Mouse (Mus musculus) spleen, embryonic (tissue): ENCODE measurements around the gene Rplp2.

Experiments used
- CTCF ChIA-PET: fragments of 350-600 bp; sonication (Branson Sonifier 250); formaldehyde crosslinking; loops from one replicate; lab custom pipeline; 2022; lab: Charles Lee

The Rplp2 gene

DNA sequence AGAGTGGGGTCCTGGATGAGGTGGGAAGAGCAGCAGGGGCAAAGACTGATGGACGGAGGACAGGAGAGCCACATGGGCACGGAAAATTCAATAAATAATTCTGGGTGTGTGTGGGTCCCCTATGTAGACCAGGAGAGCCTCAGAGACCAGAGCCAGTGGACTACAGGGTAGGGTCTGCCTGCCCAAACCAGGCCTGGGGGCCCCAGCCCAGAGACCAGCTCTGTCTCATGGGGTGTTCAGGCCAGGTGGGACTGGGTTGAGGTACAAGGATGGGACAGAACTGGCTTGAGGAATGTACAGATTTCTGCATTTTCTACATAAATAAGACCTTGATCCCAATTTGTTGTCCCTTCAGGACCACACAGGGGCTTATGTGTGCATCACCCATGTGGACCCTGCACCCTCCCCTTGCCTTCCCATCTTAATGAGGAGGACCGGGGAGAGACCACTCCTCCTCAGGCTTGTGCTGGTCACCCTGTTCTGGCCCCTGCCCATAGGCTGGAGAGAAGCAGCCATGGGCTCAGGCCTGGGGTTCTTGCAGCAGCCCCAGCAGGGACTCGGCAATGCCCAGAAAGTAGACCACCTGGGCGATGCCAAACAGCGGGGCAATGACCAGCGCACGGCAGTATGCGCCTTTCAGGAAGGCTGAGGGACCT, 16.5 kb upstream of the Rplp2 start:
- CTCF ChIA-PET, result no interaction called here

GRCm38 (mm10) chr7:141431434-141432185, 15.6 kb upstream of the Rplp2 start:
- CTCF ChIA-PET, result interaction anchor here (0.6 to 1.2 kb wide), 2 partner anchors 22 to 30 kb away, joined by 3 to 4 read pairs; no protein-coding TSS in a partner anchor

DNA sequence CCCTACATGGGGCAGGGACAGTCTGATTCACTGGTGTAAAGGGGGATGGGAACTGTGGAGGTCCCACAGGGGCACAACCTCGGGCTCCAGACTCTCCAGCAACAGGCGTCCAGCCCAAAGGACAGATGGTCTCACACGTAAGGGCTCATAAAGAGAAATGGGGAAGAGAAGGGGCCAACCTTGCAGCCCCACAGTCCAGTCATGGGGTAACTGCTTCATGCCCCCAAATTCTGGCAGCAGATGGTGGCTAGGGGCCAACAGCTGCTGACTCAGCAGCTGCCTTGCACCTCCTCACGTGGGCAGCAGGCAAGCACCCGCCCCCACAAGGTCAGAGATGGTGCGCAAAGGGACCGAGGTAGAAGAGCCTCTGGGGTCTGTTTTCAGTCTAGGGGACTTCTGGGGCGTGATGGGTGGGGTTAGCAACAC, 15.0 kb upstream of the Rplp2 start:
- CTCF ChIA-PET, result interaction anchor here (0.5 to 1.2 kb wide), 2 partner anchors 15 to 31 kb away, joined by 3 to 4 read pairs; partner anchors contain the start of gene Rplp2

DNA sequence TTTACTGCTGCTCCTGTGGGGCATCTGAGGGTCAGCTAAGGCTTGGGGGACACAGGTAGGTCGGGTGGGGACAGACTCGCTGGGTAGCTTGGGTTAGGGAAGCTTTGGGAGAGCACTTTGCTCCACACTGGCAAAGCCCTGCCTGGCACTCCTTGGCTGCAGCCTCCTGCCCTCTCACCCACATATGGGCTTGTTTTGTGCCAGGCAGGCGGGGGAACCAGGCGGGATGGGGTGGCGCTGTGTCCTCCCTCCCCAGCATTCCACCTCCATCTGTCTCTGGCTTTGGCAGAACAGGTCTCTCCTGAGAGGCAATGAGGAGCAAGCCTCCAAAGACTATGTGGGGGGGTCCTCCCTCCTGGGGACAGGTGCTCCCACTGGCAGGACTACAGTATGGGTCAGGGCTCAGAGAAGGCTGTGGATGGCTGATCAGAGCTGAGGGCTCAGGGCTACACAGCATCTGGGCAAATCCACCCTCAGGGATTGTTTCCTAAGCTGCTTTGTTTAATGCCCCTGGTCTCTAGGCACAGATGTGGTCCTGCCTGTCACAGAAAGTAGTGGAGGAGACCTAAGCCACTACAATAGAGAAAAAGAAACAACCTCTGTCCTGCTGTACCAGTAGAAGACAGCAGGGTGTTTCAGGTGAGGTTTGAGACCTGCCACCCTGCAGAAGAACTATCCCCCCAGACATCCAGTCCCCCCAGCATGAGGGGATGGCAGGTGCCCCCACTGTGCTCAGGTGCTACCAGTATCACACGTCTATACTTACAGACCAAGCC, 14.2 kb upstream of the Rplp2 start:
- CTCF ChIA-PET, result interaction anchor here (0.5 to 1.2 kb wide), 2 partner anchors 14 to 31 kb away, joined by 3 to 4 read pairs; partner anchors contain the start of gene Rplp2

DNA sequence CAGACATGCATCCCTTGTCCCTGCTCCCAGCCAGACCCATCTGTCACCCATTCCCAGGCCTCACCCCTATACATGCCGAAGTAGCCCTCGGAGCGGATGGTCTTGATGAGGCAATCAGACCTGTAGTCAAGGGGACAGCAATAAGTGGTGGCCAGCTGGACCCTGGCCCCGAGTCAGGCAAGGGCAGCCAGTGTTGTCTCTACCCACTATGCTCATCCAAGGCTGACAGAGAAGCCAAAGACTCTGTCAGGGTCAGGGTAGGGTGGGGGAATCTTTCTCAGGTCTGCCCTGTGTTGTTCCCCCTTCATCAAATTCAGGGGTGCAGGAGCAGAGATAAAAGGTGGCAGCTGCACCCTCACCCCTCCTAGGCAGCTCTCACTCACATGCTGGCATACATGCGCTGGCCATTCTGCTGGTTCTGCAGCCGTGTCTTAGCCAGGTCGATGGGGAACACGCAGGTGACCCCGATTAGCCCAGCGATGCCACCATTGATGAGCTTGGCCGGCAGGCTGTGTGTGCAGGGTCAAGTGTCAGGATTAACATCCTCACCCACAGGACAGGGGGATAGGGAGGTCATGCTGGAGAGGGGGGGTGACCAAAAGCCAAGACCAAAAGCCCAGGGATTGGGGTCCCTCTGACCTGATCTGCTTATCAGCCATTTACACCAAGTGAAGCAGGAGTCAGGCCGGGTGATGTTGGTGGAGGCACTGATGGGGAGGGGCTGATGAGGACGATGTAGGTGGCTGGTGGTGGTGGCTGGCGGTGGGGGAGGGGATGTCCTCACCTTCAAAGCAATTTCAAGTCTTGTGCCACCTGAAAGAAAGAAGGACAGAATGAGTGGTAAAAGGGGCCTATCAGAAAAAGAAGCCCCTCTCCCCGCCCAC, 13.4 kb upstream of the Rplp2 start:
- CTCF ChIA-PET, result no interaction called here

- CTCF ChIA-PET, result no interaction called here
Observed at GRCm38 (mm10) chr7:141434464-141434863, 12.7 kb upstream of the Rplp2 start.

DNA sequence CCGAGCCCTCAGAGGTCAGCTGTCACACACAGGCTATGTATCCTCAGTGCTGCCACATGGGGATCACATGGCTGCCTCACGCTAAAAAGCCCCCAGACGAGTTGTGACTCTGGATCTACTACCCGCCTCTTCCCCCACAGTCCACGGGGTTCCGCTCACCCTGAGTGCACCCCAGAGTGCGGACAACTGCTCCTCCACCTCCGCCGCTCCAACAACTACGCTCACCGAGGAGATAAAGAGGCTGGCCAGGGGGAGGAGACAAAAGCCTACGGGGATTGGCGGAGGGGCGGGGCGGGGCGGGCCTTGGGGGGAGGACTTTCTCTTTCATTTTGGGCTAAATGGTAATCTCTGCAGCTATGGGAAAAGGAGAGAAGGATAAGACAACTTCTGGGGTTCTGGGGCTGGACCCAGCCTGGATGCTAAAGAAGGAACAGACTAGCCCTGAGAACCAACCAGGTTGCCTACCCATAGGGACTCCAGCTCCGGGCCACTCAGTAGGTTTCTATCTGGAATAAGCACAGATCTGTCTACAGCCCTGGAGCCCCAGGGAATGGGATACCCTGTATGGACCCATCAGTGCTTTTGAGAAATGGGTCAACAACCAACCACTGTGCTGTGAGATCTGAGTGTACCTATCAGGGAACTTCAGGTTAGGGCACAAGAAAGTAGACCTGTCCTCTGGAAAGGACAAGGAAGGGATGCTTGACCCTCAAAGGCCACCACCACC, 11.9 kb upstream of the Rplp2 start:
- CTCF ChIA-PET, result interaction anchor here (1.0 kb wide), 1 partner anchor 11 kb away, joined by 4 read pairs; the partner anchor contains the start of gene Rplp2

GRCm38 (mm10) chr7:141435856-141436522, 11.2 kb upstream of the Rplp2 start:
- CTCF ChIA-PET, result interaction anchor here (0.5 to 1.0 kb wide), 3 partner anchors 11 to 96 kb away, joined by 3 to 6 read pairs (median 4); partner anchors contain the start of gene Rplp2

- CTCF ChIA-PET, result interaction anchor here (0.5 to 1.0 kb wide), 3 partner anchors 12 to 476 kb away, joined by 3 to 6 read pairs (median 3); no protein-coding TSS in a partner anchor
Observed at GRCm38 (mm10) chr7:141436523-141436892, 10.7 kb upstream of the Rplp2 start.

- CTCF ChIA-PET, result interaction anchor here (1.1 kb wide), 1 partner anchor 9 kb away, joined by 4 read pairs; the partner anchor contains the start of gene Rplp2
Observed at GRCm38 (mm10) chr7:141437178-141438120, 9.7 kb upstream of the Rplp2 start, which contains the start of gene Slc25a22. Slc25a22 (minus strand) TSS chr7:141437892.

DNA sequence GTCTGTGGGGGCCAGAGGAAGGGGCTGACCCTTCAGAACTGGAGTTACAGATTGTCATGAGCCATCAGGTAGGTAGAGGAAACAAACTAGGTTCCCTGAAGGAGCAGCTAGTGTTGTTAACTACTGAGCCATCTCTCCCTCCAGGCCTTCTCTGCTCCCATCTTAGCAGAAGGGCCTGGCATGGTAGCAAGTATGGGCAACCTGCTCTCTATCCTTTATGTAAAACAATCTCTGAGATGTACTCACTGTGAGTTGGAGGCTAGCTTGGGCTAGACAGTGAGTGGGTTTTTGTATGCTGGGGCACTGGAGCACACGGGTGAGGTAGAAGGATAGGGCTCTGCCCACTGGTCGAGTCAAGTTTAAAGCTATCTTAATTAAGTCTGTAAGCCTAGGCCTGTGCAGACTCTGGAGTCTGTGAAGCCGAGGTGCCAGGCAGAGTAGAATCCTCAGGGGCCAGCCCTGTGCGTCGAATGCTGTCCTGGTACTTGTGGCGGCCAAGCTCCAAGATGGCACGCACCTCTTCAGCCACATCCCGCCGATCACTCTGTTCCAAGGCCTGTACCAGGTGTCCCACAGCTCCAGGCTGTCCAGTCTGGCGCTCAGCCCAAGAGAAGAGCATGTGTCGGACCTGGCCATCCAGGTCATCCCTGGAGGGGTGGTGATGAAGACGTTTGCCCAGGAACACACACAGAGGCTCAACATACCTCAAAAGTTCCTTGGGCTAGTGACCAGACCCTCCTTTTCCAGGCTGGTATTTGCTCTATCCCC, 8.8 kb upstream of the Rplp2 start:
- CTCF ChIA-PET, result interaction anchor here (0.6 to 1.3 kb wide), 3 partner anchors 8 to 39 kb away, joined by 3 to 4 read pairs (median 3); partner anchors contain the start of gene Rplp2

DNA sequence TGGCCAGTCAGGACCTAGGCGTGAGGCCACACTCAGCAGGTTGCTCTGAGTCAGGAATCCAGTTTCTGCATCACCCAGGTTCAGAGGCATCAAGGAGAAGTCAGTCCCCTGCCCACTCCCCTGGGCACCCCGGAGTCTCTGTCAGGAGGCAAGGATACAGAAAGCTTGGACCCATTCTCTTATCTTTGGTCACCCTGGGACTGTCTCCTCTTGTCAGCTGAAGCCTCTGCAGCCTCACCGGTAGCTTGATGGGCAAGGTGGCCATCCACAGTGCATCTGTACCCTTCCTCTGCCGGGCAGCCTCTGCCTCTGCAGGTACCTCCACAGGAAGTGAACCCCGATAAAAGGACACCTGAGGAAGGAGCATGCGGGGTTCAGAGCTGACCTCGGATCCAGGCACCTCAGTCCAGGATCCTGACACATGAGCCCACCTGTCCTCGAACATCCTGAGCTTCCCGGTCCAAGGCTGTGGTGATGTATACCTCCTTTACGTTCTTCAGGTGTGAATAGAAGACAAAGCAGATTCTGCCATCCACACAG, 8.0 kb upstream of the Rplp2 start:
- CTCF ChIA-PET, result interaction anchor here (0.6 to 1.3 kb wide), 2 partner anchors 26 to 38 kb away, joined by 3 read pairs; no protein-coding TSS in a partner anchor

DNA sequence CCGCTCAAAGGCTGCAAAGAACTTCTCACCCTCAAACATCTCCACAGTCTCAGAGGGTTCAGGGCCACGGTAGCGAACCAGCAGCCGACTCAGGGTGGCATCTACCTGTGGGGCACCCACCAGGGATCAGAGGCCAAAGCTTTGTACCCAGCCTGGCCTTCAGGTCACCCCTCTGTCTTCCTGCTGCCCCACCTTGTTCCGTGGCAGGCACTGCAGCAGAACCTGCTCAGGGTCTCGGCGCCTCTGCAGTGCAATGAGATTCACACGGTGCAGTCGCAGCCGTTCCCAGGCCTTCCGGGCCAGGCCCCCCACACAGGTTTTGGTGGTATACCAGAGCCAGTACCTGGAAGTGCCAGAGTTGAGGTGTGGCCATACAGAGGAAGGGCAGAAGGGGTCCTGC, 7.4 kb upstream of the Rplp2 start:
- CTCF ChIA-PET, result interaction anchor here (0.5 kb wide), 1 partner anchor 510 kb away, joined by 13 read pairs; no protein-coding TSS in a partner anchor

DNA sequence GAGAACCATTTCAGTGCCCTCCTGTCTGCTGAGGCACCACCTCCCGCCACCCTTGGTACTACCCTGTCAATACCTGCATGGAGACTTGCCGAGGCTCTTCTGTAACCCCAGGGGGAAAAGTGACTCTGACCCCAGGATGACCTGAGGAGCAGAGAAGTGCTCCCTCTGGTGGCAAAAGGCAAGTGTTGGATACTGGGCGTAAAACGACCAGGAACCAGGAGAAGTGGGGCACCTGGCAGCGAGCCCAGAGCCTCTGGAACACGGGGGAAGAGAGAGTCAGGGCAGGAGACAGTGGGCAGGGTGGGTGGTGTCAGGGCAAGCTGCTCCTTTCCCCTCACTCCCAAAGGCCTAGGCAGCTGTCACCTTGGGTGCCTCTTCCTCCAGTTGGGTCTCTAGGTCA, 6.6 kb upstream of the Rplp2 start:
- CTCF ChIA-PET, result interaction anchor here (0.6 to 0.9 kb wide), 3 partner anchors 11 to 246 kb away, joined by 3 to 5 read pairs (median 4); no protein-coding TSS in a partner anchor

DNA sequence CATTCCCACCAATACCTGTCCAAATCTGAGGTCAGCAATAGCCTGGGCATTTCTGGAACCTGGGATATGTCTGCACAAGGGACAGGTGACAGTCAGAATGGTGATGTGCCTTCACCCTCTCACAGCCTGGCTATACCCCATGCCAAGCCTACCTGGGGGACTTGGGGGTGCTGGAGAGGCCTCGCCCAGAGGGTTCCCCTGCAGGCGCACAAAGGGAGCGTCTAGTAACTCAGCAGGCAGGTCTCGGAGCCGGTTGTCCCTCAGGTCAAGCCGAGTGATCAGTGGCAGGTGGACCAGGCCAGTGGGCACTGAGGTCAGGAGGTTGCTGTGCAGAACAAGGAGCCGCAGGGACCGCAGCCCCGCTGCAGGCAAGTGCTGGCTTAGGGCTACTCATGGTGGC, 5.7 kb upstream of the Rplp2 start:
- CTCF ChIA-PET, result no interaction called here

DNA sequence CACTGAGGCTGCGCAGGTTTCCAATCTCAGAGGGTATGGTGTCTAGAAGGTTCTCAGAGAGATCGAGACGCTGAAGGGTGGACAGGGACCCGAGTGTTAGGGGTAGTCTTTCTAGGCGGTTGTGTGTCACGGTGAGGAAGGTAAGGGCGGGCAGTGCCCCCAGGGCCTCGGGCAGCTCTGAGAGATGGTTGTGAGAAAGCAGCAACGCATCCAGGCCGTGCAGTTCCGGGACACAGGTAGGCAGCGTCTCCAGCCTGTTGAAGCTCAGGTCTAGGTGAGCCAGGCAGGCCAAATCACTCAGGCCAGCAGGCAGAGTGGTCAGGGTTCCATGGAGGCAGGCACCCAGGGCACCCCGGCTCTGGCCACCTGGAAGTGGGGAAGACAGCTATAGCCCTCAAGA, 5.0 kb upstream of the Rplp2 start:
- CTCF ChIA-PET, result interaction anchor here (0.6 to 1.2 kb wide), 2 partner anchors 14 to 129 kb away, joined by 3 to 4 read pairs; no protein-coding TSS in a partner anchor
